Mouse (Mus musculus): ENCODE results near the gene Cog5. TPM values are rescaled to one million over a fixed set of nuclear protein-coding genes. Genes with fewer than 3 reads are reported as not detected.
A peak's percentile ranks its signal among the peaks of the same experiment; 100 is the strongest.

Cog5 gene
- polyA plus RNA-seq, 1 experiment from 2014 or later: 30.8 TPM

- H3K4me2 ChIP-seq: no peak overlapping the region
- no peaks in the 10 kb centered on the region; the same call in none of the 2 replicates for H3K36me3 ChIP-seq (replicated peaks)
- H3K9ac ChIP-seq: no peak overlapping the region
- 0 out of 2 replicates have a peak, but pooled peaks cover 3% of the 10 kb centered on the region for H3K4me1 ChIP-seq
- ATAC-seq (ENCODE audit: low FRiP score): no peak
- WGBS: 94% methylated on average over 12 of the region's 12 CpGs
- H3K4me3 ChIP-seq (replicated peaks): no peak overlapping the region
- no peaks in the 10 kb centered on the region for H3K27me3 ChIP-seq
- H3K9me3 ChIP-seq: no peaks in the 10 kb centered on the region
- no peak overlapping the region for H3K27ac ChIP-seq
These were observed 311.0 kb downstream of the Cog5 start for GRCm38 (mm10) chr12:31965517-31966212.

DNA sequence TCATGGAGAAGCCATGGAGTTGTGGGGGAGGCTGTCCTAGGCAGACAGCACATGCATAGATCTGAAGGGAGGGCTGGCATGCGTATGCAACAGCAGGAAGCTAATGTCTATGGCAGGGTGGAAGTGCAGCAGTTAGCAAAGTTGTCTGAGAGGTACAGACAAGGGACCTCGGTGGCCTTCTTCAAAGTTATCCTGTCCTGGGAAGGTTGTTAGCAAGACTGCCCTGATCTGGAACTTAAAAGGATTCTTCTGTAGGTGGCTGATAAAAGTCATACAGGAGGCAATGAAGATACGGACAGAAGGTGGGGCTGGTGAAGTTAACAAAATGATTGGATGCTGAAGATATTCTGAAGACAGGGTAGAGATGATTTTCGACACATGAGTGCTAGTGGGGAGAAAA lies 311.7 kb downstream of the Cog5 start:
- no peaks in the 10 kb centered on the region for H3K9me3 ChIP-seq
- 83% methylated on average over 4 of the region's 4 CpGs for WGBS
- no peak overlapping the region for H3K4me3 ChIP-seq (replicated peaks)
- H3K9ac ChIP-seq: no peak overlapping the region
- no peak overlapping the region for H3K4me2 ChIP-seq
- no peak overlapping the region for H3K27ac ChIP-seq
- no peaks in the 10 kb centered on the region for H3K27me3 ChIP-seq
- H3K36me3 ChIP-seq (replicated peaks): peaks cover 6% of the 10 kb centered on the region
- ATAC-seq (ENCODE audit: low FRiP score): no peak
- 0 out of 2 replicates have a peak, but pooled peaks cover 3% of the 10 kb centered on the region for H3K4me1 ChIP-seq

GRCm38 (mm10) chr12:31967536-31967935 lies 312.9 kb downstream of the Cog5 start:
- Histone ChIP-seq H3K9ac (no peak overlapping the region), H3K4me2 (no peak overlapping the region), H3K9me3 (no peaks in the 10 kb centered on the region), H3K36me3 (replicated peaks) (peaks cover 8% of the 10 kb centered on the region), H3K4me3 (replicated peaks) (no peak overlapping the region), H3K27ac (no peak overlapping the region), H3K4me1 (0 out of 2 replicates have a peak, but pooled peaks cover 3% of the 10 kb centered on the region), H3K27me3 (no peaks in the 10 kb centered on the region)
- peak; percentile 46 for ATAC-seq (ENCODE audit: low FRiP score)
- WGBS: 9% methylated on average over 2 of the region's 2 CpGs

DNA sequence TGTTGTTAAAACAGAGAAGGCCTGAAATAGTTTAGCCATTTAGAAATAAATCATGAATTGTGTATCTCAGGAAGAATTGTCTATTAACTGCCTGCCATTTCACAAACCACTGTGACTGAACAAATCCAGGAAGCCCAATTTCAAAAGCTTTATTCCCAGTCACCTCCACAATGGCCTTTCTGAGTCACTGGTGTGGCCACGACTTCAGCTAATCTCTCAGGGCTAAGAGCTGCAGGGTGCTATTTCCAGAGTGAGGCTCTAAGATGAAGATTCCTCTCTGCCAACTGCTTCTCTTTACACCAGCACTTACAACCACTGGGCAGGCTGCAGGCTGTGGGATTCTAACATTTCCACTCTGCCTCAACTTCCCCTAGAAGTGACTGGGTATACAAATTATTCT lies 314.4 kb downstream of the Cog5 start:
- Histone ChIP-seq H3K27me3 (no peaks in the 10 kb centered on the region), H3K9me3 (no peaks in the 10 kb centered on the region), H3K9ac (no peak overlapping the region), H3K4me2 (no peak overlapping the region), H3K4me3 (replicated peaks) (no peak overlapping the region), H3K27ac (no peak overlapping the region), H3K4me1 (0 out of 2 replicates have a peak, but pooled peaks cover 5% of the 10 kb centered on the region), H3K36me3 (replicated peaks) (peaks cover 8% of the 10 kb centered on the region; the same call in 1 of the 2 replicates)
- no peak for ATAC-seq (ENCODE audit: low FRiP score)
- 0% methylated on average over 1 of the region's 1 CpGs for WGBS

- WGBS: 87% methylated on average over 8 of the region's 8 CpGs
- Histone ChIP-seq H3K36me3 (replicated peaks) (peaks cover 8% of the 10 kb centered on the region; the same call in 1 of the 2 replicates), H3K27me3 (no peaks in the 10 kb centered on the region), H3K4me1 (0 out of 2 replicates have a peak, but pooled peaks cover 2% of the 10 kb centered on the region), H3K4me3 (replicated peaks) (no peak overlapping the region), H3K4me2 (no peak overlapping the region), H3K27ac (no peak overlapping the region), H3K9ac (no peak overlapping the region), H3K9me3 (no peaks in the 10 kb centered on the region)
- ATAC-seq (ENCODE audit: low FRiP score): no peak
These were observed 316.9 kb downstream of the Cog5 start for GRCm38 (mm10) chr12:31971547-31971946.

DNA sequence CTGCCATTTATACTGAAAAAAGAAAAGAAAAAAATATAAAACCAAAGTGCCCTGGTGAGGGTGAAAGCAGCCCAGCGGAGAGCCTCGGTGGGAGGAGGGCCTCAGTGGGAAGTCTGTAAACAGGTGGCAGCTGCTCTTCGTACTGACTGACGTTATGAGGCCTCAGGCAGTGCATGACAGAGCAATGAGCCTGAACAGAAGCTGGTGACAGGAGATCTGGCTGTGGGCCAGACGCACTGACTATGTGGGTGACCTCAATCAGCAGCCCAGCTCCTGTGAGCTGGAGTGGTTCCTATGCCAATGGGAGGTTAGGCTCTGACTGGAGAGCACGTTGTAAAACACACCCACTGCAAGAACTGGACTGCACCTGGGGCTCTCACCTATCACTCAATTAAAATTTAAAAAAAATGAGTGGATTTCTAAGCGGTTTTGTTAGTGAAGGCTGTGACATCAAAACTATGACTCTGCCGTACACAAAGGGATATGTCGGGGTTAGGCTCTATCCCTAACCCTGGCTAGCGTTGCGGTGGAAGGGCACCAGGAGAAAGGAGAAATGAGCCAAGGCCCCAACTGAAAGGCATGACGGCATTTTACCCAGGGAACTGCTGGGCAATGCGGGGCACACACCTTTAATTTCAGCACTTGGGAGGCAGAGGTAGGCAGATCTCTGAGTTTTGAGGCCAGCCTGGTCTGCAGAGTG lies 319.0 kb downstream of the Cog5 start:
- H3K27me3 ChIP-seq: no peaks in the 10 kb centered on the region
- ATAC-seq (ENCODE audit: low FRiP score): peak; percentile 91
- H3K4me3 ChIP-seq (replicated peaks): no peak overlapping the region
- 0 out of 2 replicates have a peak, but pooled peaks cover 5% of the 10 kb centered on the region for H3K4me1 ChIP-seq
- no peak overlapping the region for H3K9ac ChIP-seq
- no peak overlapping the region for H3K4me2 ChIP-seq
- 65% methylated on average over 13 of the region's 13 CpGs for WGBS
- H3K9me3 ChIP-seq: no peaks in the 10 kb centered on the region
- peaks cover 8% of the 10 kb centered on the region; the same call in 1 of the 2 replicates for H3K36me3 ChIP-seq (replicated peaks)
- H3K27ac ChIP-seq: 0 out of 2 replicates have a peak overlapping the region, but pooled peaks have one; percentile 25

GRCm38 (mm10) chr12:31976544-31976943 lies 321.9 kb downstream of the Cog5 start:
- no peaks in the 10 kb centered on the region for H3K27me3 ChIP-seq
- H3K4me3 ChIP-seq (replicated peaks): no peak overlapping the region
- no peak overlapping the region for H3K9ac ChIP-seq
- H3K4me1 ChIP-seq: 0 out of 2 replicates have a peak, but pooled peaks cover 5% of the 10 kb centered on the region
- WGBS: 60% methylated on average over 7 of the region's 7 CpGs
- H3K4me2 ChIP-seq: no peak overlapping the region
- ATAC-seq (ENCODE audit: low FRiP score): no peak
- peaks cover under 1% of the 10 kb centered on the region; the same call in 1 of the 2 replicates for H3K36me3 ChIP-seq (replicated peaks)
- no peaks in the 10 kb centered on the region for H3K9me3 ChIP-seq
- no peak overlapping the region for H3K27ac ChIP-seq

DNA sequence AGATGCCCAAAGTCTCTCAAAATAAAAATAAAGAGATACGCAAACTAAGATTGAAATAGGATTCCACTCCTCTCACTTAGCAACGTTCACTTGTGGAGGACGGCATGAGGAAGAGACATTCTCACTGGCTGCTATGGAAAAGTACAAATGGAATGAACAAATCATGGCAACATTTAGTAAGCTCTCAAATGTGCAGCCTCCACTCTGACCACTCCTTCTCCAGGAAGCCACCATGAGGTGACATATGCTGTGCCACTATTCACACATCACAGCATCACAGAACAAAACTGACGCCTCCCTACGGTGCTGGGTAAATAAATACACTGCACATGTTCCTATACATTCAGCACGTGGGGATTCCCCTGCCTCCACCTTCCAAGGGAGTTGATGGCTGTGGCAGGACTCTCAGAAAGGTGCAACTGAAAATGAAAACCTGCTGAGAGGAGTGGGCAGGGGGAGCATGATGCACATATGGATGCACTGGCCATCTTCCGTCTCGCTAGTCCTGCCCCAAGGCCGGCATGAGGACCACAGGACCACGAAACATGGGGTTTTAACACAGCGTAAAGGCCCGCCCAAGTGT lies 323.0 kb downstream of the Cog5 start:
- WGBS: 77% methylated on average over 12 of the region's 12 CpGs
- no peaks in the 10 kb centered on the region for H3K36me3 ChIP-seq (replicated peaks)
- 0 out of 2 replicates have a peak, but pooled peaks cover 5% of the 10 kb centered on the region for H3K4me1 ChIP-seq
- H3K9ac ChIP-seq: no peak overlapping the region
- H3K27me3 ChIP-seq: no peaks in the 10 kb centered on the region
- no peak overlapping the region for H3K27ac ChIP-seq
- no peak overlapping the region for H3K4me3 ChIP-seq (replicated peaks)
- no peaks in the 10 kb centered on the region for H3K9me3 ChIP-seq
- ATAC-seq (ENCODE audit: low FRiP score): no peak
- no peak overlapping the region for H3K4me2 ChIP-seq

DNA sequence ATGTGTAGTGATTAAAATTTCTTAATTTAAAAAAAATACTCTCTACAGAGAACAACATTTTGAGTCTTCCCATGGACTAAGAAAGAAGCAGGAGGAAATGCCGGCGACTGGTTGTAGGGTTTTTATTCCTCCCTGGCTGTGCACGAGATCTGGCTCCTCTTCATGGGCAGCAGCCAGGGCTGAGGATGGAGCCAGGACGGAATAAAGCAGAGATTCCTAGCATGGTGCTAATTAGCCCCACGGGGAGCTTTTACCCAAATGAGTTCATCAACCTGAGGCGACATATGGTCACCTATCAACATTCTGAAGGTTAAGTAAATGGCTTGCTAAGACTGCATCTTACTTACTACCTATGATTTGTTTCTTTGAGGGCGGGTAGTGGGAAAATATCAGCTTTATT lies 328.6 kb downstream of the Cog5 start:
- 46% methylated on average over 7 of the region's 7 CpGs for WGBS
- Histone ChIP-seq H3K27ac (no peak overlapping the region), H3K9me3 (no peaks in the 10 kb centered on the region), H3K4me1 (peaks cover 9% of the 10 kb centered on the region), H3K4me2 (no peak overlapping the region), H3K4me3 (replicated peaks) (no peak overlapping the region), H3K36me3 (replicated peaks) (0 out of 2 replicates have a peak, but pooled peaks cover 3% of the 10 kb centered on the region), H3K9ac (no peak overlapping the region), H3K27me3 (no peaks in the 10 kb centered on the region)
- ATAC-seq (ENCODE audit: low FRiP score): peak; percentile 54; the same call in 1 of the 2 replicates

GRCm38 (mm10) chr12:31983769-31984168 lies 329.1 kb downstream of the Cog5 start:
- Histone ChIP-seq H3K4me2 (no peak overlapping the region), H3K36me3 (replicated peaks) (0 out of 2 replicates have a peak, but pooled peaks cover 3% of the 10 kb centered on the region), H3K4me1 (peaks cover 9% of the 10 kb centered on the region), H3K4me3 (replicated peaks) (no peak overlapping the region), H3K9me3 (no peaks in the 10 kb centered on the region), H3K9ac (no peak overlapping the region), H3K27me3 (no peaks in the 10 kb centered on the region), H3K27ac (0 out of 2 replicates have a peak overlapping the region, but pooled peaks have one; percentile 25)
- no peak; the same call in 1 of the 2 replicates for ATAC-seq (ENCODE audit: low FRiP score)
- 69% methylated on average over 6 of the region's 6 CpGs for WGBS

- H3K27me3 ChIP-seq: no peaks in the 10 kb centered on the region
- H3K4me2 ChIP-seq: no peak overlapping the region
- ATAC-seq (ENCODE audit: low FRiP score): no peak
- H3K4me1 ChIP-seq: peaks cover 9% of the 10 kb centered on the region
- H3K9ac ChIP-seq: no peak overlapping the region
- WGBS: 54% methylated on average over 2 of the region's 2 CpGs
- no peaks in the 10 kb centered on the region for H3K9me3 ChIP-seq
- H3K4me3 ChIP-seq (replicated peaks): no peak overlapping the region
- no peak overlapping the region for H3K27ac ChIP-seq
- 0 out of 2 replicates have a peak, but pooled peaks cover 3% of the 10 kb centered on the region for H3K36me3 ChIP-seq (replicated peaks)
These were observed 329.5 kb downstream of the Cog5 start for GRCm38 (mm10) chr12:31984206-31984605.

DNA sequence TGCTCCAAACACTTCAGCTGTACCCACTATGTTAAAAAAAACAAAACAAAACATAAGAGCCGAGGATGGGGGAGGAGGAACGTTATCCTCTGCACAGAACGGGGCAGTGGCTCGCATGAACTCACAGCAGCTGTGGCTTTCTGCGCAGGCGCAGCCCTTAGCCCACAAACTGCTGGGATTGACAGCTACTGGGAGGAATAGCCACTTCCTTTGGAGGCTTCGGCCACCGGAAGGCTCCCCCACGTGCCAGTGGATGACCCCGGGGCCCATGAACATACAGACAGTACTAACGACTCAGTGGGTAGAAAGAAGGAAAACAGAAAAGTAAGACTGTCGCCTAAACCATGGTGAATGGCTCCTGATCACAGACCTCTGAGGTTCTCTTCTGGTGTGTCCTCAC lies 330.0 kb downstream of the Cog5 start:
- no peak for ATAC-seq (ENCODE audit: low FRiP score)
- Histone ChIP-seq H3K4me1 (peaks cover 9% of the 10 kb centered on the region), H3K9ac (no peak overlapping the region), H3K36me3 (replicated peaks) (0 out of 2 replicates have a peak, but pooled peaks cover 3% of the 10 kb centered on the region), H3K9me3 (no peaks in the 10 kb centered on the region), H3K27me3 (no peaks in the 10 kb centered on the region), H3K4me2 (no peak overlapping the region), H3K4me3 (replicated peaks) (no peak overlapping the region), H3K27ac (0 out of 2 replicates have a peak overlapping the region, but pooled peaks have one; percentile 46)
- WGBS: 75% methylated on average over 12 of the region's 12 CpGs
